Mouse (Mus musculus) urinary bladder, postnatal 14 days (tissue): ENCODE data around the gene Gstm2.

Experiments used
- DNase-seq: peaks from one replicate; pipeline ENCODE4 v3.0.0; 2021; ENCODE audit warnings: low spot score

Gene Gstm2

GRCm38 (mm10) chr3:107941261-107941660, 45.0 kb downstream of the Gstm2 start:
- no peak for DNase-seq

- no peak for DNase-seq
Observed at GRCm38 (mm10) chr3:107940524-107940923, 45.7 kb downstream of the Gstm2 start.

DNA sequence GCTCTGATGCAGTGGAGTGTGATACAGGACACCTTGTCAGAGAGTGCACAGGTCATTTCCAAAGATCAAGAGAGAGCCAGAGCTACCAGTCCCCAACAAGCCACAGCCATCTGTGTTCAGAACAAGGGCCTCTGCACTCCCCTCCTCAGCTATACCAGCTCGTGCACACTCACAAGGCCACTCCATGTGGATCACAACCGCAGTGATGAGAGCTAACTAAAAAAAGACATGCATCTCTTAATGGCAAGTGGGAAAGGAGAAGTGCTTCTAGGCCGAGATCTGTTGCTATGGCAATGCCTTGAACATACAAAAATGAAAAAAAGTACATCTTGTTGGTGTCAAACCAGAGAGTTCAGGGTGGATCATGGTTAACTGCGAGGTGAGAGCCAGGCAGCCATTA, 46.4 kb downstream of the Gstm2 start:
- no peak for DNase-seq

GRCm38 (mm10) chr3:107939403-107939802, 46.9 kb downstream of the Gstm2 start:
- peak; percentile 81 for DNase-seq

- DNase-seq, result no peak
Observed at GRCm38 (mm10) chr3:107935888-107936287, 50.4 kb downstream of the Gstm2 start.

- DNase-seq, result no peak
Observed at GRCm38 (mm10) chr3:107935268-107935667, 51.0 kb downstream of the Gstm2 start.

DNA sequence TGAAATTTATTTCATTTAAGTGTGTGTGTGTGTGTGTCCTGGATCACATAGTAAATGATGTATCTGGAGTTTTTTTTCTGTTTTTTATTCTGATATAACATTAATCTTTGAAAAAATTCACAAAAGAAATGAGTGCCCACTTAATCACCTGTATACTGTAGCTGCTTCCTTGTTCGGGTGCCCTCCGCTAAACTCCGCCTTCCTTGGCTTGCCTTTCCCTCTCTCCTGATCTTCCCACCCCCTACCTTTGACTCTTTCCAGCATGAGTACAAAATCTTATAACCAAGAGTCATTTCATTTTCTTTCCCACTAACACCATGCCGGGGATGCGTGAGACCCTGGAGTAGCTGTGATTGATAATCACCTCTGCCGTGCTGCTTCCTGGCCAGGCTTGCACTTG, 54.1 kb downstream of the Gstm2 start:
- no peak for DNase-seq
